ENCODE assay signal across 7 mouse cellular contexts in genomic region chr9:53705491-53705991, GRCm38 (mm10). TPM values are rescaled to one million over a fixed set of nuclear protein-coding genes. Genes with fewer than 3 reads are reported as not detected.
DNase-seq lines count a peak whose midpoint lies in the region; ATAC-seq and TF ChIP-seq lines count a peak whose summit lies in the region.

No protein-coding gene starts in this region.

- H3K4me3 ChIP-seq in MEL (ENCODE audit: control insufficient read depth in 1 of 2, insufficient read depth in 1 of 2, low read depth in 2 of 2, low read length in 2 of 2) = peak overlapping the region; percentile 28 to 60
- H3K4me3 ChIP-seq in forebrain, embryonic 14.5 days (ENCODE audit: low read depth, low read length) = peak overlapping the region; percentile 58
- H3K4me3 ChIP-seq in hindbrain, embryonic 13.5 days = peak overlapping the region; percentile 69
- H3K4me3 ChIP-seq in liver, embryonic 11.5 days (ENCODE audit: low read depth, low read length) = peak overlapping the region; percentile 55
- H3K4me3 ChIP-seq in midbrain, postnatal 0 days (ENCODE audit: low read depth, low read length) = peak overlapping the region; percentile 64
- H3K4me3 ChIP-seq in testis, adult 2 months (ENCODE audit: control insufficient read depth, low read depth, low read length) = peak overlapping the region; percentile 91

- no peak for TF ChIP-seq POLR2A in MEL (IDR thresholded peaks at IDR 0.05; ENCODE audit: control insufficient read depth in 1 of 2, insufficient read depth in 1 of 2, low read depth in 1 of 2, low read length in 2 of 2, poor library complexity in 1 of 2)
- TF ChIP-seq POLR2A in testis, adult 2 months (IDR thresholded peaks at IDR 0.05; ENCODE audit: control insufficient read depth, low read depth, low read length) = no peak

- DNase-seq in MEL (ENCODE audit: low read depth, low spot score) = no peak
- DNase-seq in adrenal gland, postnatal 36 days = peak; percentile 5 to 25
- DNase-seq in forebrain, embryonic 14.5 days (ENCODE audit: low spot score) = peak; percentile 67
- DNase-seq in liver, embryonic 11.5 days (ENCODE audit: low spot score) = no peak
- peak; percentile 44 for DNase-seq in midbrain, postnatal 0 days (ENCODE audit: low spot score)

- ATAC-seq in forebrain, embryonic 14.5 days = peak; percentile 41
- peak; percentile 14 for ATAC-seq in hindbrain, embryonic 13.5 days (ENCODE audit: low FRiP score)
- ATAC-seq in liver, embryonic 11.5 days (replicated peaks; ENCODE audit: low FRiP score) = no peak; the same call in none of the 2 replicates
- peak; percentile 4; the same call in 1 of the 2 replicates for ATAC-seq in midbrain, postnatal 0 days (ENCODE audit: low FRiP score)

- no peaks in the 10 kb centered on the region for H3K9me3 ChIP-seq in MEL (replicated peaks; ENCODE audit: insufficient read depth, low read length)
- no peaks in the 10 kb centered on the region for H3K9me3 ChIP-seq in forebrain, embryonic 14.5 days (replicated peaks; ENCODE audit: control insufficient read depth, low read length)
- H3K9me3 ChIP-seq in hindbrain, embryonic 13.5 days = no peaks in the 10 kb centered on the region
- no peaks in the 10 kb centered on the region for H3K9me3 ChIP-seq in liver, embryonic 11.5 days (ENCODE audit: control insufficient read depth, low read length)
- H3K9me3 ChIP-seq in midbrain, postnatal 0 days (ENCODE audit: low read length) = no peaks in the 10 kb centered on the region

- 0% methylated on average over 27 of the region's 28 CpGs for WGBS in forebrain, embryonic 14.5 days
- under 1% methylated on average over 28 of the region's 28 CpGs for WGBS in hindbrain, embryonic 13.5 days
- under 1% methylated on average over 28 of the region's 28 CpGs for WGBS in liver, embryonic 11.5 days
- 2% methylated on average over 26 of the region's 28 CpGs for WGBS in midbrain, postnatal 0 days

- no peak for TF ChIP-seq EP300 in MEL (IDR thresholded peaks at IDR 0.05; ENCODE audit: low read depth in 1 of 2, low read length in 2 of 2)

- H3K27me3 ChIP-seq in MEL (ENCODE audit: control insufficient read depth in 1 of 2, insufficient read depth in 2 of 2, low read length in 2 of 2) = no peaks in the 10 kb centered on the region
- no peaks in the 10 kb centered on the region for H3K27me3 ChIP-seq in forebrain, embryonic 14.5 days (replicated peaks; ENCODE audit: control insufficient read depth, insufficient read depth, low read length)
- H3K27me3 ChIP-seq in hindbrain, embryonic 13.5 days = no peaks in the 10 kb centered on the region
- no peaks in the 10 kb centered on the region for H3K27me3 ChIP-seq in liver, embryonic 11.5 days (replicated peaks; ENCODE audit: control insufficient read depth, insufficient read depth, low read length)
- H3K27me3 ChIP-seq in midbrain, postnatal 0 days (ENCODE audit: insufficient read depth, low read length) = no peaks in the 10 kb centered on the region
- no peaks in the 10 kb centered on the region for H3K27me3 ChIP-seq in testis, adult 2 months (ENCODE audit: control insufficient read depth, insufficient read depth, low read length)

- no peaks in the 10 kb centered on the region for H3K4me1 ChIP-seq in MEL (ENCODE audit: control insufficient read depth in 1 of 2, insufficient read depth in 2 of 2, low read length in 2 of 2)
- H3K4me1 ChIP-seq in forebrain, embryonic 14.5 days (ENCODE audit: control insufficient read depth, insufficient read depth, low read length) = no peaks in the 10 kb centered on the region
- peaks cover 11% of the 10 kb centered on the region for H3K4me1 ChIP-seq in hindbrain, embryonic 13.5 days (replicated peaks)
- no peaks in the 10 kb centered on the region; the same call in 1 of the 2 replicates for H3K4me1 ChIP-seq in liver, embryonic 11.5 days (replicated peaks; ENCODE audit: control insufficient read depth, insufficient read depth, low read length)
- H3K4me1 ChIP-seq in midbrain, postnatal 0 days (ENCODE audit: insufficient read depth, low read length) = 0 out of 2 replicates have a peak, but pooled peaks cover 4% of the 10 kb centered on the region
- H3K4me1 ChIP-seq in testis, adult 2 months (ENCODE audit: control insufficient read depth, insufficient read depth, low read length) = peaks cover 12% of the 10 kb centered on the region

- no peak for TF ChIP-seq RAD21 in MEL (IDR thresholded peaks at IDR 0.05; ENCODE audit: low read depth, low read length)

- TF ChIP-seq CTCF in MEL (IDR thresholded peaks at IDR 0.05 in 2 of 3, conservative IDR thresholded peaks at IDR 0.05 in 1 of 3; ENCODE audit: control insufficient read depth in 1 of 3, insufficient read depth in 1 of 3, low read depth in 2 of 3, low read length in 3 of 3, poor library complexity in 1 of 3, severe bottlenecking in 1 of 3) = no peak
- peak; percentile 27 for TF ChIP-seq CTCF in midbrain, postnatal 0 days (IDR thresholded peaks at IDR 0.05)
- TF ChIP-seq CTCF in testis, adult 2 months (IDR thresholded peaks at IDR 0.05; ENCODE audit: control insufficient read depth, insufficient read depth, insufficient replicate concordance, low read depth, low read length) = no peak

- 0 out of 2 replicates have a peak overlapping the region, but pooled peaks have one; percentile 7 for H3K9ac ChIP-seq in MEL (ENCODE audit: control insufficient read depth, low read depth, low read length, poor library complexity, severe bottlenecking)
- peak overlapping the region; percentile 56 for H3K9ac ChIP-seq in forebrain, embryonic 14.5 days (ENCODE audit: low read length)
- H3K9ac ChIP-seq in hindbrain, embryonic 13.5 days = peak overlapping the region; percentile 72
- H3K9ac ChIP-seq in liver, embryonic 11.5 days (ENCODE audit: low read depth, low read length) = no peak overlapping the region
- H3K9ac ChIP-seq in midbrain, postnatal 0 days (replicated peaks; ENCODE audit: low read length, poor library complexity, severe bottlenecking) = peak overlapping the region; percentile 48

- H3K27ac ChIP-seq in MEL (ENCODE audit: control insufficient read depth, low read depth, low read length) = no peak overlapping the region
- H3K27ac ChIP-seq in forebrain, embryonic 14.5 days (ENCODE audit: low read depth, low read length) = no peak overlapping the region
- H3K27ac ChIP-seq in hindbrain, embryonic 13.5 days = peak overlapping the region; percentile 62
- no peak overlapping the region for H3K27ac ChIP-seq in liver, embryonic 11.5 days (ENCODE audit: low read depth, low read length)
- no peak overlapping the region for H3K27ac ChIP-seq in midbrain, postnatal 0 days (ENCODE audit: low read depth, low read length)
- 0 out of 2 replicates have a peak overlapping the region, but pooled peaks have one; percentile 32 for H3K27ac ChIP-seq in testis, adult 2 months (ENCODE audit: control insufficient read depth, insufficient read depth, low read depth, low read length)

- H3K4me2 ChIP-seq in forebrain, embryonic 14.5 days (ENCODE audit: low read length) = peak overlapping the region; percentile 68
- H3K4me2 ChIP-seq in hindbrain, embryonic 13.5 days = peak overlapping the region; percentile 77
- H3K4me2 ChIP-seq in liver, embryonic 11.5 days = peak overlapping the region; percentile 86
- H3K4me2 ChIP-seq in midbrain, postnatal 0 days (ENCODE audit: low read depth, low read length, poor library complexity, severe bottlenecking) = peak overlapping the region; percentile 88

- no peaks in the 10 kb centered on the region for H3K36me3 ChIP-seq in MEL (ENCODE audit: control insufficient read depth in 1 of 2, insufficient read depth in 2 of 2, low read length in 2 of 2)
- H3K36me3 ChIP-seq in forebrain, embryonic 14.5 days (ENCODE audit: control insufficient read depth, insufficient read depth, low read length) = no peaks in the 10 kb centered on the region
- H3K36me3 ChIP-seq in hindbrain, embryonic 13.5 days = no peaks in the 10 kb centered on the region
- H3K36me3 ChIP-seq in liver, embryonic 11.5 days (ENCODE audit: control insufficient read depth, insufficient read depth, low read length) = no peaks in the 10 kb centered on the region
- no peaks in the 10 kb centered on the region for H3K36me3 ChIP-seq in midbrain, postnatal 0 days (ENCODE audit: insufficient read depth, low read length)
- no peaks in the 10 kb centered on the region for H3K36me3 ChIP-seq in testis, adult 2 months (ENCODE audit: control insufficient read depth, insufficient read depth, low read length)

- no peaks in the 10 kb centered on the region for H3K79me2 ChIP-seq in MEL (ENCODE audit: control insufficient read depth, insufficient read depth, low read length, poor library complexity)

TF ChIP-seq in MEL, 35 proteins besides CTCF, POLR2A, EP300 and RAD21:
- TF ChIP-seq ELF1 (IDR thresholded peaks at IDR 0.05; ENCODE audit: low read depth, low read length) (no peak), MAZ (IDR thresholded peaks at IDR 0.05; ENCODE audit: low read depth, low read length) (0 out of 2 replicates have a peak, but pooled peaks have one; percentile 21)

RNA-seq across cellular contexts. Expression of gene Rab39, which starts 0.5 kb away (rescaled TPM):
- total RNA-seq in MEL (2012; rRNA removed) = 0.07 TPM in 1 of 2 replicates, not detected in the other
- under 1 TPM in 1 of 2 experiments, not detected in 1; 0.10 TPM for polyA plus RNA-seq in MEL (2012; ENCODE audit: insufficient read depth in 1 of 2, insufficient read length in 2 of 2, low read depth in 1 of 2, low replicate concordance in 2 of 2, missing spikeins in 1 of 2)
- under 1 TPM; 0.43 to 0.59 TPM for total RNA-seq in adrenal gland, postnatal 36 days (2021)
- 3.7 and 3.8 TPM in 2 replicates for polyA plus RNA-seq in forebrain, embryonic 14.5 days (2014; fragmentation: Nextera tagmentation; extraction: Ambion mirVana)
- 3.6 and 3.7 TPM in 2 replicates for polyA plus RNA-seq in hindbrain, embryonic 13.5 days (2015; fragmentation: Nextera tagmentation; extraction: Ambion mirVana)
- 0.60 and 0.92 TPM in 2 replicates for polyA plus RNA-seq in liver, embryonic 11.5 days (2014; fragmentation: Nextera tagmentation; extraction: Ambion mirVana)
- total RNA-seq in midbrain, postnatal 0 days (2014; rRNA removed) = 1.2 and 2.5 TPM in 2 replicates
- polyA plus RNA-seq in midbrain, postnatal 0 days (2015; fragmentation: Nextera tagmentation; extraction: Ambion mirVana) = 0.83 and 1.5 TPM in 2 replicates
- 0.05 and 0.14 TPM in 2 replicates for polyA plus RNA-seq in testis, adult 2 months (2012; rRNA removed)

RNA-seq across cellular contexts. Expression of gene Cul5, which starts 35.7 kb away (rescaled TPM):
- total RNA-seq in MEL (2012; rRNA removed) = 30.7 and 30.8 TPM in 2 replicates
- 10 to 100 TPM; 24.5 to 32.0 TPM for polyA plus RNA-seq in MEL (2012; ENCODE audit: insufficient read depth in 1 of 2, insufficient read length in 2 of 2, low read depth in 1 of 2, low replicate concordance in 2 of 2, missing spikeins in 1 of 2)
- 10 to 100 TPM; 36.4 to 38.7 TPM for total RNA-seq in adrenal gland, postnatal 36 days (2021)
- polyA plus RNA-seq in forebrain, embryonic 14.5 days (2014; fragmentation: Nextera tagmentation; extraction: Ambion mirVana) = 57.8 and 62.1 TPM in 2 replicates
- polyA plus RNA-seq in hindbrain, embryonic 13.5 days (2015; fragmentation: Nextera tagmentation; extraction: Ambion mirVana) = 41.5 and 46.2 TPM in 2 replicates
- polyA plus RNA-seq in liver, embryonic 11.5 days (2014; fragmentation: Nextera tagmentation; extraction: Ambion mirVana) = 28.3 and 29.8 TPM in 2 replicates
- total RNA-seq in midbrain, postnatal 0 days (2014; rRNA removed) = 45.3 and 47.0 TPM in 2 replicates
- 31.5 and 36.6 TPM in 2 replicates for polyA plus RNA-seq in midbrain, postnatal 0 days (2015; fragmentation: Nextera tagmentation; extraction: Ambion mirVana)
- polyA plus RNA-seq in testis, adult 2 months (2012; rRNA removed) = 6.7 and 7.6 TPM in 2 replicates

Comparison
In these comparisons a context has a peak if more than half of its experiments do, and no peak if none do; other contexts are left out.
1. DNase-seq: peak in adrenal gland, postnatal 36 days (2 of 2), forebrain, embryonic 14.5 days (single experiment) and midbrain, postnatal 0 days (single experiment); none in MEL (single experiment) and liver, embryonic 11.5 days (single experiment).
2. H3K27ac ChIP-seq: peak in hindbrain, embryonic 13.5 days (single experiment) and testis, adult 2 months (single experiment); none in MEL (single experiment), forebrain, embryonic 14.5 days (single experiment), liver, embryonic 11.5 days (single experiment) and midbrain, postnatal 0 days (single experiment).
3. Peak in every context shown above with its lines, with median percentiles within 50 percentile points of each other: H3K4me3 ChIP-seq and H3K4me2 ChIP-seq.